Mouse (Mus musculus) C2C12 (cell line): ENCODE measurements around the gene Elovl6. TPM values are rescaled to one million over a fixed set of nuclear protein-coding genes. Genes with fewer than 3 reads are reported as not detected.

Experiments used
- H3K27me3 ChIP-seq: one replicate; pipeline ENCODE4 v1.6.1; 2011; ENCODE audit not compliant: control insufficient read depth, insufficient read depth, insufficient read length
- H3K36me3 ChIP-seq: one replicate; pipeline ENCODE4 v1.6.1; 2011; ENCODE audit not compliant: control insufficient read depth, insufficient read depth
- H3K4me3 ChIP-seq: one replicate; pipeline ENCODE4 v1.5.1; 2011; ENCODE audit warnings: mild to moderate bottlenecking, control low read depth; ENCODE audit not compliant: poor library complexity, insufficient read depth, severe bottlenecking
- H3K79me2 ChIP-seq: one replicate; pipeline ENCODE4 v1.6.1; 2011; ENCODE audit not compliant: control insufficient read depth, insufficient read depth
- H3K79me3 ChIP-seq: one replicate; pipeline ENCODE4 v1.6.1; 2011; ENCODE audit warnings: low read depth, control low read depth
- H3ac ChIP-seq: one replicate; pipeline ENCODE3; 2011; ENCODE audit warnings: low read depth; ENCODE audit not compliant: control insufficient read depth, insufficient read length
- CEBPB ChIP-seq: IDR thresholded peaks from one replicate; pipeline ENCODE4 v1.6.1; 2011; ENCODE audit warnings: low read depth, mild to moderate bottlenecking, control low read depth, moderate library complexity
- CTCF ChIP-seq: IDR thresholded peaks from one replicate; pipeline ENCODE4 v1.5.1; 2011; ENCODE audit not compliant: control insufficient read depth, insufficient read depth, insufficient read length
- FOSL1 ChIP-seq: IDR thresholded peaks from one replicate; pipeline ENCODE4 v1.8.0; 2011; ENCODE audit warnings: mild to moderate bottlenecking, low read length; ENCODE audit not compliant: poor library complexity, insufficient read depth, severe bottlenecking
- MAX ChIP-seq: IDR thresholded peaks from one replicate; pipeline ENCODE4 v1.6.1; 2011; ENCODE audit warnings: mild to moderate bottlenecking, control low read depth
- MYOD1 ChIP-seq: IDR thresholded peaks from one replicate; pipeline ENCODE4 v1.6.1; 2011; ENCODE audit warnings: low read depth; ENCODE audit not compliant: control insufficient read depth, insufficient read length
- MYOG ChIP-seq: IDR thresholded peaks from one replicate; pipeline ENCODE4 v1.6.1; 2011; ENCODE audit not compliant: control insufficient read depth, insufficient read length; ENCODE audit errors: extremely low read depth
- USF1 ChIP-seq: IDR thresholded peaks from one replicate; pipeline ENCODE4 v1.6.1; 2011; ENCODE audit warnings: low read depth, mild to moderate bottlenecking, control low read depth, moderate library complexity
- polyA plus RNA-seq: library from polyadenylated mRNA; unstranded; fragments of >200 nt; fragmentation: generic; extraction: Trizol; gene quantifications from one replicate; pipeline ENCODE4 v1.2.1, GENCODE M21; 2012; ENCODE audit warnings: missing spikeins

Gene Elovl6
- polyA plus RNA-seq, 1 experiment: 8.0 TPM

DNA sequence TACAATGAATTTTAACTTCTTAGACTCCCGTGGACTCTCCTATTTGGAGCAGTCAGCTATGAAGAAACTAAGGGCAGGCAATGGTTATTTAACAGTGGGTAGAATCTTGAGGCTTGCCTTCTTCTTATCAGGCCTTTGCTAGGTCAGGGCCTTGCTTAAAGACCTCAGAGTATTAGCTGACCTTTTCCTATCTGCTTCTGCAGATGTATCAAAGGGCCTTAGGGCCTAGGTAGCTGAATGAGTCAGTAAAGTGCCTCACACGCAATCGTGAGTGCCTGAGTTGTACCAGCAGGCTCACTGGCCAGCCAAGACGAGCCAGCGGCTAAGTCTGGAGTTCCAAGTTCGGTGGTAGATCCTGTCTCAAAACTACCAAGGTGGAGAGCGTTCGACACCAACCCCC, 33.3 kb downstream of the Elovl6 start:
- Histone ChIP-seq H3ac (no peak overlapping the region), H3K36me3 (peaks cover 21% of the 10 kb centered on the region), H3K4me3 (no peak overlapping the region), H3K27me3 (no peaks in the 10 kb centered on the region), H3K79me3 (peaks cover 10% of the 10 kb centered on the region), H3K79me2 (no peaks in the 10 kb centered on the region)
- TF ChIP-seq FOSL1: no peak
- TF ChIP-seq MAX: no peak
- no peak for TF ChIP-seq MYOD1
- TF ChIP-seq CTCF: no peak
- TF ChIP-seq USF1: no peak
- TF ChIP-seq MYOG: no peak
- TF ChIP-seq CEBPB: no peak

DNA sequence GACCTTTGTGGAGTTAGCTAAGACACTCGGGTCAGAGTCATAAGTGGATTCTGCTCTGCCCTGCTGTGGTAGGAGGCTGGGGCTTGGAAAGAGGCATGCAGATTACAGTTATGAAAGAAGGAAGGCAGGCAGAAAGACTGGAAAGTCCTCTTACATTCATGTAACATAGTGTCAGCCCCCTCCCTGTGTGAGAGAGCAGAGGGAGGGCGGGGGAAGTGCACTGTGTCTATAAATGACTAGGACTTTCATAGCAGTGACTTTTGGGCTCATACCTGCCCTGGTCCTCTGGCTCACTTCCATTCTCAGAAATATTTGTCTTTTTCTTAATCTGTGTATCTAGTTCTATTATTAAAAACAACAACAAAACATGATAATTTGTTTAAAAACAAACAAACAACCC, 33.9 kb downstream of the Elovl6 start:
- Histone ChIP-seq H3K36me3 (peaks cover 25% of the 10 kb centered on the region), H3K27me3 (no peaks in the 10 kb centered on the region), H3ac (no peak overlapping the region), H3K79me3 (peaks cover 11% of the 10 kb centered on the region), H3K4me3 (no peak overlapping the region), H3K79me2 (no peaks in the 10 kb centered on the region)
- TF ChIP-seq USF1: no peak
- TF ChIP-seq MYOD1: no peak
- TF ChIP-seq MAX: no peak
- TF ChIP-seq MYOG: no peak
- no peak for TF ChIP-seq CEBPB
- no peak for TF ChIP-seq CTCF
- TF ChIP-seq FOSL1: no peak

DNA sequence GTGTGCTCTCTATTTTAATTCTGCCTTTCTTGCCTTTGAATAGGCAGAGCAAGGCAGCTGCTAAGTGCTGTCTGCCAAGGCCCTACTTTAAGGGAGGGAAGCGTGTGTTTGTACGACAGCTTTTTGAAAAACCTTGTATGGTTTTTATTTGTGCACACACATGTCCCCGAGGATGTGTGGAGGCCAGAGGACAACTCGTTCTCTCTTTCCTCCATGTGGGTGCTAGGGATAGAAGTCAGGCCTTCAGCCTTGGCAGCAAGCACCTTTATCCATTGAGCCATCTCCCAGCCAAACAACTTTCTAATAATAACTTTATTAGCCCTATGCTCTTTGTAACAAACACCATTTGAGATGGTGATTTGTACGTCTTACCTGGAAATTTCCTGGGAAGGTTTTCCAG, 34.7 kb downstream of the Elovl6 start:
- no peak for TF ChIP-seq USF1
- TF ChIP-seq MYOG: no peak
- TF ChIP-seq MYOD1: no peak
- no peak for TF ChIP-seq MAX
- TF ChIP-seq CTCF: no peak
- no peak for TF ChIP-seq FOSL1
- no peak for TF ChIP-seq CEBPB
- H3K27me3 ChIP-seq: no peaks in the 10 kb centered on the region
- no peak overlapping the region for H3K4me3 ChIP-seq
- H3K36me3 ChIP-seq: peaks cover 28% of the 10 kb centered on the region
- H3ac ChIP-seq: no peak overlapping the region
- H3K79me2 ChIP-seq: no peaks in the 10 kb centered on the region
- peaks cover 9% of the 10 kb centered on the region for H3K79me3 ChIP-seq

DNA sequence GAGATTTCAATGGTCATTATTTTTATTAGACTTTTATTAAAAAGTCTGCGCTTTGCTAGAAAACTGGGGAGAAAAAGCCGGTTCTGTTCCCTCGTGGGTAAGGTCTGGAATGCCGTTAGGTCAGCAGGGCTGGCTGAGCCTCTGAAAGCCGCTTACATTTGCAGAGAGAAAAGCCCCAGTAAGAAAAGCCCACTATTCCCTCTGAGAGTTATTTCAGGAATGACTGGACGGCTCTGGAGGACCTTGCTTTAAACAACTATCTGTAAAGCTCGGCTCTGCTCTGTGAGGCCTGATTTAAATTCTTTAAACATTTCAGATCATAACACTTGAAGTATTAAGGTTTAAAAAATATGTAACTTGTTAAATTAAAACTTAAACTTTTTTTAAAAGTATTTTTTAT, 36.4 kb downstream of the Elovl6 start:
- no peaks in the 10 kb centered on the region for H3K79me2 ChIP-seq
- peaks cover 7% of the 10 kb centered on the region for H3K79me3 ChIP-seq
- H3K36me3 ChIP-seq: peaks cover 20% of the 10 kb centered on the region
- TF ChIP-seq USF1 (no peak), CTCF (no peak), MAX (no peak), CEBPB (no peak), MYOG (no peak), FOSL1 (no peak), MYOD1 (no peak)
- no peak overlapping the region for H3K4me3 ChIP-seq
- H3ac ChIP-seq: no peak overlapping the region
- H3K27me3 ChIP-seq: no peaks in the 10 kb centered on the region

DNA sequence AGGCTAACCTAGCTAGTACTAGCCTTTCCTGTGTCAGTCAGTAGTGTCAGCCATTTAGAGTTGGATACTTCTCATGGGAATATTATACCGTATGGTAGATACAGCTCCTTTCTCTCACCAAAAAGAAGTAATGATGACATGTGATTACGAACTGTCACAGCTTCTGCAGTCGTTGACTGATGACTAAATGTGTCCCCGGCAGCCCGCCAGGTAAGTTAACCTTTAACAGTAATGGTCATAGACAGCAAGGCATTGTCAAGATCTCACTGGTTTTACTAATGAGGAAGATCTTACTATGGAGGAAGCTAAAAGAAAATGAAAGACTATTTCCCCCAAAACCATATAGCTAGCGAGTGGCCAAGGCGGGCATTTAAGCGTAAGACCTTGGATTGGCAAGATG, 38.8 kb downstream of the Elovl6 start:
- Histone ChIP-seq H3K79me2 (no peaks in the 10 kb centered on the region), H3K36me3 (peaks cover 17% of the 10 kb centered on the region), H3K4me3 (no peak overlapping the region), H3K79me3 (peaks cover 4% of the 10 kb centered on the region), H3K27me3 (no peaks in the 10 kb centered on the region), H3ac (no peak overlapping the region)
- no peak for TF ChIP-seq CEBPB
- no peak for TF ChIP-seq MYOG
- no peak for TF ChIP-seq CTCF
- TF ChIP-seq MYOD1: no peak
- no peak for TF ChIP-seq MAX
- no peak for TF ChIP-seq USF1
- no peak for TF ChIP-seq FOSL1

- Histone ChIP-seq H3ac (no peak overlapping the region), H3K79me2 (no peaks in the 10 kb centered on the region), H3K36me3 (peaks cover 22% of the 10 kb centered on the region), H3K79me3 (peaks cover 4% of the 10 kb centered on the region), H3K4me3 (no peak overlapping the region), H3K27me3 (no peaks in the 10 kb centered on the region)
- TF ChIP-seq MYOD1: no peak
- TF ChIP-seq MYOG: no peak
- no peak for TF ChIP-seq MAX
- no peak for TF ChIP-seq USF1
- TF ChIP-seq CTCF: no peak
- TF ChIP-seq CEBPB: no peak
- no peak for TF ChIP-seq FOSL1
Measured at GRCm38 (mm10) chr3:129571642-129572041, 39.5 kb downstream of the Elovl6 start.
